Mouse (Mus musculus): ENCODE results near the gene Pik3ca.
"Not testable (repeated sequence)": the region's sequence is repeated elsewhere in the genome, so short reads cannot be mapped to it uniquely, and the experiment has no call there.

Pik3ca gene

GRCm38 (mm10) chr3:32402990-32403885 lies 5.8 kb downstream of the Pik3ca start:
- DNase-seq = peak; percentile 47 to 63

DNA sequence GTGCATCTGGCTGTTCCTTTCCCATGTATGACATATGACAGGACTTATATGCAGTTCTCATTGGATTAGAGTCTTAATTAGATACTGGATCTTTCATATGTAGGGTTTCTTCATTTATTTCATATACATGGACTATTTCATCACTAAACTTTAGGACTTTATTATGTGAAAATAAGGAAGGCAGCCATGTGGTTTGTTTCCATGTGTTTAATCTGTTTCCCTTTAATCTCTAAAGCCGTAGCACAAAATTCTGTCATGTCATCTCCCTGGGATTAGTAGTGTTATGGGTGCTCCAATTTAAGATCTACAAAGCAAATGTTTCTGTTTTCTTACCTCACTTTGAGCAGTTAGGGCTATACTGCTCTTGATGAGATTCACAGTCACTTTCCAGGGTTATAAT lies 8.2 kb downstream of the Pik3ca start:
- DNase-seq = no peak

- no peak for DNase-seq
Observed at GRCm38 (mm10) chr3:32406804-32407203, 9.3 kb downstream of the Pik3ca start.

GRCm38 (mm10) chr3:32408811-32409273 lies 11.4 kb downstream of the Pik3ca start:
- no peak for DNase-seq

DNA sequence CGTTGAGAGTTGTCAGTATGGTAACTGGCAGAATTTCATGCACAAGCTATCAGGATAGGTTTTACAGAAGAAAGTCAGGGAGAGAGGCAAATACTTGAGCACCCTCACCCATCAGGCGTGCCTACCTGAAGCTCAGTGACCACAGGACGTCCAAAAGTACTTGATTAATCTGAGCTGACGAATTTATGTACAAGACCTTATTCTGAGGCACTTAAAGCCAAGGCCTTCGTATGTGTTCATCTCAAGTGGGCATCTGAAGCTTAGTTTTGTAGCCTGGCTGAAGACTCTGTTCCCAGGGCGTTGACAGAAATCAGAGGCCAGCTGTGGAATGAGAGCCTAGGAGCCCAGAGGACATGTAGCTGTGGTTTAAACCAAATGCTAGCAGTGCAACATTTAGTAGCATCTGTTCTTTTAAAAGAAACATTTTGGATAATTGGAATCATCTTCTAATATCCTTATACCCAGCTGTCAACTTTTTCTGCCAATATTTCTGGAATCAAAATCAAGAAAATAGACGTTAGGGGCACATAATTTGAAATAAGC lies 15.1 kb downstream of the Pik3ca start:
- no peak for DNase-seq

DNA sequence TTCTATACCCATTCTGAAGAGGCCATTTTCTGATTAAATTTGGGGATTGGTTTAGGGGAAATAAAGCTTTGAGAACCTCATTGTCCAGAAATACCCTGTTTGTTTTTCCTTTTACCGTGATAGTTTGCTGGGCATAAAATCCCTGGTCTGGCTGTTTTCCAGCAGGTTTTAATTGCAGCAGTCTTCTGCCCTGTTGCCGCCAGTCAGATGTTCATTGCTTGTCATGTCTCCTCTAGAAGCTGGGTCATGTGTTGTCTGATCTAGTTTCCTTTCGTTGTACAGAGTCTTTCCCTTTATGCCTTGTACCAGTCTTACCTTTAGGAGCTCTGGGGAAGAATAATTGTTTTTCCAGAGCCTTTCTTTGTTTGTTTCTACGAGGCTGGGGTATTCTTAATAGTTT lies 16.9 kb downstream of the Pik3ca start:
- peak in 1 of 2 experiments; percentile 21 for DNase-seq

- no peak for DNase-seq
Observed at GRCm38 (mm10) chr3:32415370-32416309, 18.2 kb downstream of the Pik3ca start.

GRCm38 (mm10) chr3:32417751-32418211 lies 20.3 kb downstream of the Pik3ca start:
- DNase-seq = no peak

DNA sequence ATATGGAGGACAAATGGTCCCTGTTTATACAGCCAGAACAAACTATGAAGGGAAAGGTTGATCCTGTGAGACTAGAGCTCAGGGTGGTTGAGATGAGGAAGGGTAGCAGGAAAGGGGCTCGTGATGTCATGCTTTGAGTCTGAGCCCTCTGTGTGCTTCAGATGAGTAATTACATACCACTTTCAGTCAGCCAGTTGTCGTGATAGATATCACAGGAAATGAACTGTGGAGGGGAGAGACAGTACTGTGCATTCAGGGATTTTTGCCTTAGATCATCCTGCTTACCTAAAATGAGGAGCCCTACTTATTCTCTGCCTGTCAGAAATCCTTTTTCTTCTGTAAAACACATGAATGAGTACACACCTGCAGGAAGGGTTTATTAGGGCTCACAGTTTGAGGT lies 22.4 kb downstream of the Pik3ca start:
- no peak for DNase-seq

DNA sequence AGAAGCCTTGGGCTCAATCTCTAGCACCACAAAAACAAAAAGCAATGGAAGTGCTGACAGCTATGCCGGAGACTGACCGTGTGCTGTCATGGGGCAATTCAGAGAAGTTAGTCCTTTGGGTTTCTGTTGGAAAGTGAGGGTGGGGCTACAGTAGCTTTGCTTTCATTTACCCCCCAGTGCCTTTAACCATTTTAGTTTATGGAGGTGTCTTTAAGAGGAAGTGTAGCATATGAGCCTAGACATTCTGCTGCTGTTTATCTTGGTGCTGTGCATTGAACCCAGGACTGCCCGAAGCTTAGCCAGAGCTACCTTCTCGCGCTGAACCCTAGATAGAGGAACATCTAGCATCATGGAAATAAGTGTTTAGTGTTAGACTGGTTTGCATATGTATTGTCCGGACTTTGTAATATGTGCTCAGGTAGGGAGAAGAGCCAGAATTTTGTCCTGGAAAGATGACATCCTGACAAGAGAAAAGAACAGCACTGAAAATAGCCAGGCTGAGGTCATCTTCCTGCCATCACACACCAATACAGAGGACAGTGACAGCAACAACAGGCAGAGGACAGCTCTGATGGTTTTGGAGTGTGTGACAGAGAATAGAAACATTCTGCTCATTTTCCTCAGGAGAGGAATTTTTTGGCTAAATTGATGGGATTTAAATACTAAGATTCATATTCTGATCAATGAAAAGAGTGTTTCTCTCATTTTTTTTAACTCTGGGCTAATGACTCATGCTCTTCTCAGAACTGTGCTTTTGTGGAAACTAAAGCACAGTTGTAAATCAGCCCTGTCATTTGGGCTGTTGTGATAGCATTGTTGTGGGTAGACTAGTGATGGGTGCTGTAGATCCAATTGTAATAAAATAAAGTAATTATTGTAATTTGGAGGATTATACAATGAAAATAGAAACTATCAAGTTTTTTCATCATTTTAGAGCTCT lies 23.9 kb downstream of the Pik3ca start:
- no peak for DNase-seq

DNA sequence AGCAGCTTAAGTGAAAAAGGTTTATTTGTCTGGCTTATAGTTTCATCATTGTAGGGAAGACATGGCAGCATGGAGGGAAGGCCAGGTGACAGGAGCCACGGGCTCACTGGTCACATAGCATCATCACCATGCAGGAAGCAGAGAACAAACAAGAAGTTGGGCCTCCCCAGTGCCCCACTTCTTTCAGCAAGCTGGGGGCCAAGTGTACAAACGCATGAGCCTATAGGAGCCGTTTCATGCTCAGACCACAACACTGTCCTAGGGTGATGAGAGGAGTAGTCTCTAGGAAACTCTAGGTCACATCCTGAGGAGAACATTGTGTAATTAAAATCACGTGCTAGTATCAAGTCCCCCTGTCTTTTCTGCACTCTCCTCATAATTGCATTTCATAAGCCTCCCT lies 30.2 kb downstream of the Pik3ca start:
- no peak for DNase-seq

- no peak for DNase-seq
Observed at GRCm38 (mm10) chr3:32428361-32428760, 30.9 kb downstream of the Pik3ca start.

DNA sequence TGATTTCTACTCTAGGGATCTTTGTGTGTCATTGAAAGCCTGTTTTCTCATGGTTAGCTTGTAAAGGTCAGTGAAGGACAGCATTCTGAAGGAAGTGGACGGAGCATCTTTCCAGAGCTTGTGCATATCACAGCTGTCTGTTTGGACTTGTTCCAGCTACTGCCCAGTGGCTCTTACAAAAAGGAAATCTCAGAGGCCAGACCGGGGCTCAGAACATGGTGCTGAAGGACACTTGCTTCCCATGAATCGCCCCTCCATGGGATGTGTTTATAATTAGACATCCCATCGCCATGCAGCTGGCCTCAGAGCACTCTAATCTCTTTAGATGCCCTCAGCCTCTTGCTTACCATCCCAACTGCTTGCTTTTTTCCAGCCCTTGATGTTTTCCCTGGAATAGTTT lies 31.4 kb downstream of the Pik3ca start:
- peak in 1 of 2 experiments; percentile 18 for DNase-seq

DNA sequence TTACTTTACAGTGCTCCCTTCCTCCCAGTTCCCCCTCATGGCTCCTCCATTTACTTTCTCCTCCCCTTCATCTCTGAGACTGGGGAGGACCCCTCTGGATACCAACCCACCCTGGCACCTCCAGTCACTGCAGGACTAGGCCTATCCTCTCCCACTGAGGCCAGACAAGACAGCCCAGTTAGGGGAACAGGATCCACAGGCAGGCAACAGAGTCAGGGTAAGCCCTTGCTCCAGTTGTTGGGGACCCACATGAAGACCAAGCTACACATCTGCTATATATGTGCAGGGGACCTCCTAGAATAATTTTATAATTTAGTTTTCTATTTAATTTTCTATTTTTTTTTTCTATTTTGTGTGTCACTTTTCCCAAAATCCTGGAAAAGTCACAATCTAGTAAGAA lies 31.9 kb downstream of the Pik3ca start:
- not testable (repeated sequence) for DNase-seq

DNA sequence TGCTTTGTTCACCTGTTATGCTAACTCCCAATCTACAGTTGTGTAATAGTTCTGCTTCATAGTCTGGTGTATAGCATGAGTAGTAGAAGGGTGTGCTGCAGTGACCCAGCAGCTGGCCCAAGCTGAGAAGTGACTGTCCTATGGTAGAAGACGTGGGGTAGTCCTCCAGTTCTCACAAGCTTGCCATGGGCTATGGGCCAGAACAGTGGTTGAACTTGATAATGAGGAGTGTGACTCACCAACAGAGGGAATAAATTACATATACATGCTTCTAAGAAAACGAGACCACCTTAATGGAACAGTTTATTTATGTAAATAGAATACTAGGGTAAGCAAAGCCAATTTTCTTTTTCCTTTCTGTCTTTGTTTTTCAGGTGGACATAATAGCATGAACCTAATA lies 32.9 kb downstream of the Pik3ca start:
- DNase-seq = no peak

GRCm38 (mm10) chr3:32434016-32434415 lies 36.5 kb downstream of the Pik3ca start:
- DNase-seq = no peak

DNA sequence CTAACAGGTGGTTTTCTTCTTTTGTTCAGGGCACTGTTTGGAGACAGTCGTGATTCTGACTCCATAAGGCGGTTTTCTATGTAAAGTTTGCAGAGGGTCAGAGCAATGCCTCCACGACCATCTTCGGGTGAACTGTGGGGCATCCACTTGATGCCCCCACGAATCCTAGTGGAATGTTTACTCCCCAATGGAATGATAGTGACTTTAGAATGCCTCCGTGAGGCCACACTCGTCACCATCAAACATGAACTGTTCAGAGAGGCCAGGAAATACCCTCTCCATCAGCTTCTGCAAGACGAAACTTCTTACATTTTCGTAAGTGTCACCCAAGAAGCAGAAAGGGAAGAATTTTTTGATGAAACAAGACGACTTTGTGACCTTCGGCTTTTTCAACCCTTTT lies 38.6 kb downstream of the Pik3ca start:
- DNase-seq = no peak

DNA sequence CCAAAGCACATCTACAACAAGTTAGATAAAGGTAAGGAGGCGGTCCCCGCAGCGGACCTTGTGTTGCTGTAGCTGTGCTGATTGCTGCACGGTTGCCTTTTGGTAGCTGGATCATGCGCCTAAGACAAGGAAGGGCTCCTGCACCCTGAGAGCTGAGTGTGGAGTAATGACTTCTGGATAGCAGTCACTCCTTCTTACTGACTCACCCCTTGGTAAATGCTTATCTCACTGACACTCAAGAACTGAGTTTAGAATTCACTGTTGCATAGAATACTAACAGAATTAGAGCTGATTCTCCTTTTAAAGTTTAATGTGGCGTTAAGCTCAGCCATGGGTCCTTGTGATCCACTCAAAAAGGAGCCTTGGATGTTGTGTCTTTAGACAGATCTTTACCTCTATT lies 39.8 kb downstream of the Pik3ca start:
- no peak for DNase-seq

GRCm38 (mm10) chr3:32437820-32438219 lies 40.3 kb downstream of the Pik3ca start:
- DNase-seq = no peak

GRCm38 (mm10) chr3:32438716-32439115 lies 41.2 kb downstream of the Pik3ca start:
- DNase-seq = no peak

- no peak for DNase-seq
Observed at GRCm38 (mm10) chr3:32441710-32442109, 44.2 kb downstream of the Pik3ca start.

All from cerebellum, postnatal 25 days (tissue).